Mouse (Mus musculus): ENCODE measurements around the gene Col17a1.

DNA sequence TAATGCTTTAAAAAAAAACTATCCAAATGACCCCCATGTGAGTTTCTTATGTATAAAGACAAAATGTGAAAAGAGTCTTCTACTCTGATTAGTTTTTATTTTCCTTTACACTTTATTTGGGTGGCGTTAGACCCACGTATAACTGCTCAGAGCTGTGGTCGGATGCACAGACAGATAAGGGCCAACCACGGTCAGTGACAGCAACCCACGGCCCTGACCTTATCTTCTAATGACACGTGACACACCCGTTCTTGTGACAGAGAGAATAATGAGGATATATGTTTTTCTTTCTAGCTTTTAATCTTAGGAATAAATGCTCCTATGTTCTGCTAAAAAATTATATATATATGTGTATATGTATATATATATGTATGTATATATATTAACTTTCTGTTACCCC lies 2.3 kb downstream of the Col17a1 start:
- TF ChIP-seq POLR2A (IDR thresholded peaks at IDR 0.05; ENCODE audit: low read depth, low read length), result no peak
- no peak for TF ChIP-seq CTCF (IDR thresholded peaks at IDR 0.05; ENCODE audit: borderline replicate concordance, insufficient read depth, low read length)
